Mouse (Mus musculus): ENCODE data around the gene Ogfr.

GRCm38 (mm10) chr2:180588736-180589122, 316 bp upstream of the Ogfr start:
- TF ChIP-seq POLR2A (IDR thresholded peaks at IDR 0.05; ENCODE audit: extremely low read depth, insufficient read depth, low read length) (no peak), CTCF (IDR thresholded peaks at IDR 0.05; ENCODE audit: low read depth, low read length) (no peak)
